Mouse (Mus musculus): ENCODE measurements at regions not wholly inside any gene's neighbourhood (a gene's known extent, or its start where the extent isn't known, plus 50 kb on each side); places are given as distances from the start of the nearest gene placed in this dataset.

DNA sequence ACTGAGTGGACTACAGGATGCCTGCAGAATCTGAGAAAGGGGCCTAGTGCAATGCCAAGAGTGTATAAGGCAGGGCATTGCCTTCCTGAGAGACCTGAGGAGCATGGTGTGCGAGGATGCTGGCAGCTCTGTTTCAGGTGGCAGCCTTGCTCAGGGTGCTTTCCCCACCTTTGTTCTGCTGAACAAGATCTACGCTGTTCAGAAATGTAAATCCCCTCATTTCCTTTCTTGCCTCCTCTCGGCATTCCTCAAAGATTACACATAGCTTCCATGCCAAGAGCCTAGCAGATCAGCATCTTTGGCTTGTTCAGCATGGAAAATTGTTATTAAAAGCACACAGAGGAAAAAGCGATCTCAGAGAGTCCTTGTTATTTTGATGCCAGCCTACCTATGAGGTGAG lies 128.6 kb upstream of the Flrt2 start:
- DNase-seq (ENCODE audit: low spot score in 2 of 2): no peak

DNA sequence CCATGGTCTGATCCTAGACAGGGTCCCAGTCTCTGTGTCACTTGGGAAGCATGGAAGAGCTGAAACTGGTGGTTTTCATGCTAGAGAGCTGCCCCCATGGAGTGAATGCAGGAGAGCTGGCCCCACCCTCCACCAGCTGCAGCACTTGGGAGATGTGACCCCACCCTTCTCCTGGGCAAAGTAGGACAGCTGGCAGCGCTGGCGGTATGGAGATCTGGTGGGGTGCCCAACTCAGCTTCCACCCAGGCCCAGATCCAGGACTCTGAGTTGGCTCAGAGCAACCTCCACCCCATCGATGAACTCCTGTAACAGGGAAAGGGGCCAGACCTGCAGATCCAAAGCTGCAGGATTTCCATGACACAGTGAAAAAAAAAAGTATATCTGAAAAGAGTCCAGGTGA lies 115.3 kb upstream of the Flrt2 start:
- no peak for DNase-seq (ENCODE audit: low spot score in 2 of 2)

DNA sequence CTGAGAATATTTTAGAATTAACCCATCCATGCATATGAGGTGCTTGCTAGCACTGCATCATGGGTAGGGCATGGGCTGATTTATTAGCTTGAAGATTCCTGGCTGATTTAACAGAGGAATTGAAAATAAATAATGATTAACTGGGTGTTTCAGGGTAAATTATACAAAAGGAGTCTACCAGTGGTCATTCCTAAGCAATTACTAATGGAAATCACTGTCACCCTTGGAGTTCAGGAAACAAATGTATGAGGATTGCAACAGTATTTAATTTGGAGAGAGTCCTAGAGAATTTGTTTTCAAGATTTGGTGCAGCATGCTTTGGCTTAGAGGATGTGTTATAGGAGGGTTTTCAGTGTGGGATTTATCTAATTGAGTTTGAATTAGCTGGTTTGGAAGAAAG lies 103.0 kb upstream of the Flrt2 start:
- no peak for DNase-seq (ENCODE audit: low spot score in 2 of 2)

DNA sequence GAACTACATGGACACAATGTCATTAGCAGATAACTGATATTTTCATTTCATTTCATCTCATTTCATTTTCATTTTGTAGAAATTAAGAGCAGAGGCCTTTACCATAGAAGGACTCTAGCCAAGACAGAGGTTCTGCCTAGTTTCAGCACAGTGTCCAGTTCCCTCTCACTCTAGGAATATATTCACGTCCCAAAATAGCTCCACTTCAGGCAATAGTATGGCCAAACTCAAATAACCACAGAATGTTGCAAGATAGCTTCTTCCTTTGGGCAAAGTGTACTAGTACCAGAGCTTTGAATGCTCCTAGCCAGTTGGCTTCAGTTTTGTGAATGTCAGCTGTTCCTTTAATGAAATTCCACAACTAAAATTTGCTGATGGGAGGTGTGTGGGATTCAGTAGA lies 72.7 kb upstream of the Flrt2 start:
- no peak for DNase-seq (ENCODE audit: low spot score in 2 of 2)

DNA sequence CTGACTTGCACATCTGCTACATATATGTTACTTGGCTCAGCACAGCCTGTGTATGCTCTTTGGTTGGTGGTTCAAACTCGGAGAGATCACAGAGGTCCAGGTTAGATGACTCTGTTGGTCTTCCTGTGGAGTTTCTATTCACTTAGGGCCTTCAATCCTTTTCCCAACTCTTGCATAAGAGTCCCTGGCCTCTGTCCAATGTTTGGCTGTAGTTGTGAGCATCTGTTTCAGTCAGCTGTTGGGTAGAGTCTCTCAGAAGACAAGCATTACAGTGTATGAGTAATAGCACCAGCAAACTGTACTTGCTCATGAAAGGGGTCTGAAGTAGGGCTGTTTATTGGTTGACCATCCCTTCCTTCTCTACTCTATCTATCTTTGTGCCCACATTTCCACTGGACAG lies 61.0 kb upstream of the Flrt2 start:
- DNase-seq (ENCODE audit: low spot score in 2 of 2): peak; percentile 47 to 63

DNA sequence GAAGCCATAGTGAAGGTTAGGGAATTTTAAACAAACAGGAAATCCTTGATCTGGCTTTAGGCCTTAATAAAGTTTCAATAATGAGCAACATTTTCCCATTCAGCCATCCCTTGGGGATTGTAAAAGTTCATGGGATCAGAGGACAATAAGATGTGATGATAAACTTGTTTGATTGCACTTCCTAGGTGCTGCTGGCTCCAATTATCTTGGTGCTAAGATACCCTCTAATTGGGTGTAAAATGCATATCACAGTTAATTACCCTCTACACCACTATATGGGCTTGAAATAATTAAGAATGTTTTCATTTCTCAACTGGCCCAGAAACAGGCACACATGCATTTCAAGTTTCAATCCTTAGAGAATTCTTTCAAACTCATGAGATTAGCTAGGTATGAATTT lies 55.4 kb upstream of the Flrt2 start:
- DNase-seq (ENCODE audit: low spot score in 2 of 2): no peak

DNA sequence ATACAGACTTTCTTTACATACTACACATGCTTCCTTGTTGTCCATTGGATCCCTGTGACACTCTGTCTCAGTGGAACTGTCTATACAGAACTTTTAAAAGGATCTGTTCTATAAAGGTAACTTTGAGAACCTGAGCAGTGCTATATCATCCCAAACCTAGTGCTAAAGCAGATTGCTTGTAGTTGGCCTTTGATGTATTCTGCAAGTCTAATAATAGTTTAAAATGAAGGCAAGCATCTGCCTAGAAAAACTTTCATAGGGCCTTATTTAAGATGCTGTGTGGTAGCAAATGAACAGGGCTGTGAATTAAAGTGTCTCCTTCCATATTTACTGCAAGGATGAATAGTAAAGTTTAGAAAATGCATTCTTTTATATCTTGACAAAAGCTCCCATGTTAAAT lies 52.1 kb upstream of the Flrt2 start:
- DNase-seq (ENCODE audit: low spot score in 2 of 2): no peak

DNA sequence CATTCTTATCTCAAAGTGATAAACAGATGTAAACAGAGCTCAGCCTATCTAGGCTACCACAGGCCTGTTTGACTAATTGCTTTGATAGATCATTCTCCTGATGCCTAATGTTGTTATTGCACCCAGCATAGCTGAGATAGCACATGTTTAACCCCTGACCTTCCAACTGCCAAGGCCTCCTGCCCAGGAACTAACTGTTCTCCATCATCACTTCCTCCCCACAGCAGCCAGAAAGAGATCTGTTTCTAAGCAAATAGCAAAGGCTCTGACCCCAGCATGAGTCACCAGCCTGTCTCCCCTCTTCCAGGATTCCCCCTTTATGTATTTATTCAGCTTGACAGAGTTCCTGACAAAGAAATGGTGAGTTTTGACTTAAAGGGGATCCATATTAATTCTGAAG lies 50.4 kb upstream of the Flrt2 start:
- no peak for DNase-seq (ENCODE audit: low spot score in 2 of 2)

All from frontal cortex, postnatal 36 days (tissue).